Mouse (Mus musculus): ENCODE results near the gene Fam131a.

DNA sequence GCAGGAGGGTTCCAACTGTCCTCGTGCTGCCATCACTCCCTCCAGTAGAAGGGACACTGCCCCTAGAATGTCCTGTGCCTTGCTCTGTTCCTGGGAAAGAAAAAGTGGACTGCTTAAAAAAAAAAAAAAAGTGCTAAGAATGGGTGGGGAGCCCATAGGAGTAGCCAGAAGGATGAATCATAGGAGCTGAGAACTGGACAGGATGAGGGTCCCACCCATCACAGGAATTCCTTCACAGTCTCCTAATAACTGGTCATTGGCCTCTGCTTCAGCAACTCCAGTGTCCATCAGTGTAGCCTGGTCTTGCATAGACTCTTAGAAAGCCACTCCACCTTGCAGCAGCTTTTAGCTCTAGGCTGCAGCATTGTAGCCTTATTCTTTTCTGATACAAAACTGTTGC lies 33.3 kb downstream of the Fam131a start:
- no peak for TF ChIP-seq POLR2A (IDR thresholded peaks at IDR 0.05; ENCODE audit: borderline replicate concordance, low read depth, low read length)
- no peak for TF ChIP-seq CTCF (IDR thresholded peaks at IDR 0.05; ENCODE audit: low read depth, low read length)
